Mouse (Mus musculus) bone marrow macrophage, adult 2 months (primary cell): ENCODE measurements around the gene Col12a1.

Experiments used
- CTCF ChIP-seq: IDR thresholded peaks from 2 replicates; pipeline ENCODE4 v1.5.1; 2012; ENCODE audit warnings: low read depth, mild to moderate bottlenecking, low read length, moderate library complexity
- POLR2A ChIP-seq: IDR thresholded peaks from 2 replicates; pipeline ENCODE4 v1.6.1; 2012; ENCODE audit warnings: mild to moderate bottlenecking, low read depth, low read length, borderline replicate concordance

DNA sequence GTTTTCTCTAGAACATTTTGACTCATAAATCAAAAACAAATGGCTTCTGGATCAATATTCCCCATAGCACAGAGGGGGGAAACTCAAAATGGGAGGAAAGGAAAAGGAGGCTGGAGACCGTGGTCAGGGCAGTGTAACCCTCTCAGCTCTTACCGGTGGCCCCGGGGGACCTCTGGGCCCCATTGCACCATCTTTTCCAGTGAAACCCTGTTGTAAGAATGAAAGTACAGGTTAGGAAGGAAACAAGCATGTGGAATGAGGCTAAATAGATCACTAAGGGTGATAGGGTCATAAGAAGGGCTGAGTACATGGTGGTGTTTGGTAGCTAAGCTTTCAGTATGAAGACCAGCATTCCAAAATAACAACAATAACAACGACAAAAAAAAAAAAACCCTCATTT, 109.0 kb downstream of the Col12a1 start:
- TF ChIP-seq CTCF (no peak), POLR2A (no peak)
